7 mouse cellular contexts compared by ENCODE assay signal in genomic region chr9:64084231-64084630, GRCm38 (mm10). TPM values are rescaled to one million over a fixed set of nuclear protein-coding genes. Genes with fewer than 3 reads are reported as not detected.
A peak's percentile ranks its signal among the peaks of the same experiment; 100 is the strongest.
DNase-seq lines count a peak whose midpoint lies in the region; ATAC-seq lines count a peak whose summit lies in the region.

No protein-coding gene starts in this region.

- peaks cover 42% of the 10 kb centered on the region for H3K4me1 ChIP-seq in embryonic facial prominence, embryonic 13.5 days
- peaks cover 8% of the 10 kb centered on the region for H3K4me1 ChIP-seq in midbrain, embryonic 16.5 days (ENCODE audit: control insufficient read depth, insufficient read depth, low read length)

- H3K36me3 ChIP-seq in embryonic facial prominence, embryonic 13.5 days: no peaks in the 10 kb centered on the region
- H3K36me3 ChIP-seq in midbrain, embryonic 16.5 days (ENCODE audit: control insufficient read depth, insufficient read depth, low read length): no peaks in the 10 kb centered on the region

- intact Hi-C loops in heart, postnatal 10 days (cut with DNase I): no loop called here

- peak overlapping the region; percentile 90 for H3K4me2 ChIP-seq in embryonic facial prominence, embryonic 13.5 days
- peak overlapping the region; percentile 74 for H3K4me2 ChIP-seq in midbrain, embryonic 16.5 days (ENCODE audit: low read length)

- H3K9me3 ChIP-seq in embryonic facial prominence, embryonic 13.5 days: no peaks in the 10 kb centered on the region
- H3K9me3 ChIP-seq in midbrain, embryonic 16.5 days (replicated peaks; ENCODE audit: control insufficient read depth, low read length, poor library complexity, severe bottlenecking): no peaks in the 10 kb centered on the region

- H3K4me3 ChIP-seq in embryonic facial prominence, embryonic 13.5 days: peak overlapping the region; percentile 45
- peak overlapping the region; percentile 37; the same call in 1 of the 2 replicates for H3K4me3 ChIP-seq in midbrain, embryonic 16.5 days (ENCODE audit: low read depth, low read length)

- ATAC-seq in embryonic facial prominence, embryonic 13.5 days (ENCODE audit: insufficient number of reproducible peaks, insufficient read depth, low FRiP score, low TSS enrichment, low read depth): no peak
- no peak for ATAC-seq in midbrain, embryonic 16.5 days

- DNase-seq in Muller cell, postnatal 12 days (ENCODE audit: inconsistent ontology term): peak; percentile 76
- peak; percentile 41 to 47 for DNase-seq in heart, postnatal 10 days
- DNase-seq in kidney, postnatal 4 days: peak; percentile 54 to 65
- DNase-seq in right cerebral cortex, adult 2 months (ENCODE audit: low spot score in 2 of 2): no peak
- DNase-seq in right cerebral cortex, postnatal 14 days: no peak

- peak overlapping the region; percentile 80 for H3K9ac ChIP-seq in embryonic facial prominence, embryonic 13.5 days
- no peak overlapping the region for H3K9ac ChIP-seq in midbrain, embryonic 16.5 days (ENCODE audit: low read depth, low read length)

- H3K27me3 ChIP-seq in embryonic facial prominence, embryonic 13.5 days: no peaks in the 10 kb centered on the region
- H3K27me3 ChIP-seq in midbrain, embryonic 16.5 days (ENCODE audit: control insufficient read depth, insufficient read depth, low read depth, low read length): peaks cover 14% of the 10 kb centered on the region

- 38% methylated on average over 7 of the region's 7 CpGs for WGBS in embryonic facial prominence, embryonic 13.5 days
- 40% methylated on average over 7 of the region's 7 CpGs for WGBS in midbrain, embryonic 16.5 days

- H3K27ac ChIP-seq in embryonic facial prominence, embryonic 13.5 days: peak overlapping the region; percentile 81
- no peak overlapping the region for H3K27ac ChIP-seq in midbrain, embryonic 16.5 days (ENCODE audit: low read length)

RNA-seq across cellular contexts. Expression of gene Lctl, which starts 32.7 kb away (rescaled TPM):
- not detected in 2 replicates for polyA plus RNA-seq in embryonic facial prominence, embryonic 13.5 days (2015; fragmentation: Nextera tagmentation; extraction: Ambion mirVana)
- total RNA-seq in heart, postnatal 10 days (2021): under 1 TPM in 1 of 2 experiments, not detected in 1; 0.26 TPM
- not detected in 2 replicates for polyA plus RNA-seq in midbrain, embryonic 16.5 days (2015; fragmentation: Nextera tagmentation; extraction: Ambion mirVana)

Comparison
In these comparisons a context has a peak if more than half of its experiments do, and no peak if none do; other contexts are left out.
1. DNase-seq: peak in Muller cell, postnatal 12 days (single experiment), heart, postnatal 10 days (2 of 2) and kidney, postnatal 4 days (2 of 2); none in right cerebral cortex, adult 2 months (0 of 2) and right cerebral cortex, postnatal 14 days (single experiment).